Mouse (Mus musculus) forebrain, postnatal 0 days (tissue): ENCODE data around the gene Foxn3. TPM values are rescaled to one million over a fixed set of nuclear protein-coding genes. Genes with fewer than 3 reads are reported as not detected.

ENCODE experiments used
- ATAC-seq: fragments of 200-750 bp; cut with Nextera tagmentation; 2 replicates; pipeline ENCODE4 v1.8.0; 2017; ENCODE audit warnings: mild to moderate bottlenecking, moderate library complexity
- DNase-seq: peaks from one replicate; pipeline ENCODE4 v3.0.0-alpha.2; 2015
- H3K27ac ChIP-seq: fragments of 300-500 bp; sonication (generic); 2 replicates; pipeline ENCODE4 v1.5.1; 2014; ENCODE audit warnings: low read depth, mild to moderate bottlenecking, antibody characterized with exemption, low read length, moderate library complexity, mixed read lengths
- H3K27me3 ChIP-seq: fragments of 300-500 bp; sonication (generic); 2 replicates; pipeline ENCODE4 v1.6.1; 2014; ENCODE audit warnings: mild to moderate bottlenecking, low read length, mixed read lengths; ENCODE audit not compliant: insufficient read depth
- H3K36me3 ChIP-seq: fragments of 300-500 bp; sonication (generic); 2 replicates; pipeline ENCODE4 v1.6.1; 2014; ENCODE audit warnings: mild to moderate bottlenecking, moderate library complexity; ENCODE audit not compliant: insufficient read depth
- H3K4me1 ChIP-seq: fragments of 300-500 bp; sonication (generic); 2 replicates; pipeline ENCODE4 v1.6.1; 2014; ENCODE audit warnings: antibody characterized with exemption; ENCODE audit not compliant: insufficient read depth
- H3K4me2 ChIP-seq: fragments of 300-500 bp; sonication (generic); 2 replicates; pipeline ENCODE4 v1.6.1; 2014; ENCODE audit warnings: low read depth, mild to moderate bottlenecking, moderate library complexity
- H3K4me3 ChIP-seq: fragments of 300-500 bp; sonication (generic); 2 replicates; pipeline ENCODE4 v1.5.1; 2014; ENCODE audit warnings: low read depth, low read length, mixed read lengths
- H3K9ac ChIP-seq: fragments of 300-500 bp; sonication (generic); 2 replicates; pipeline ENCODE4 v1.6.1; 2014; ENCODE audit warnings: mild to moderate bottlenecking
- H3K9me3 ChIP-seq: fragments of 300-500 bp; sonication (generic); 2 replicates; pipeline ENCODE4 v1.6.1; 2016; ENCODE audit warnings: low read length
- CTCF ChIP-seq: sonication (generic); IDR thresholded peaks from 2 replicates; pipeline ENCODE4 v1.5.1; 2016; ENCODE audit warnings: antibody characterized with exemption, control low read depth, low read depth
- WGBS: fragments of 180-500 bp; shearing (Covaris S2); extraction: QIAGEN DNeasy Blood & Tissue Kit; methylation state at CpG from one replicate; pipeline ENCODE4 v1.1.7; 2014; 5-methylcytosine and 5-hydroxymethylcytosine counted together
- polyA plus RNA-seq: library from polyadenylated mRNA; unstranded; fragments of >200 nt; fragmentation: Nextera tagmentation; extraction: Ambion mirVana; gene quantifications from 2 replicates; pipeline ENCODE4 v1.2.1, GENCODE M21; 2015
- total RNA-seq: library from RNA; depleted of rRNA; stranded (reverse); fragments of >200 nt; gene quantifications from 2 replicates; pipeline ENCODE4 v1.2.3, GENCODE M21; 2014

The Foxn3 gene
- total and polyA plus RNA-seq, 2 experiments from 2014 or later: 32.8 to 61.3 TPM

GRCm38 (mm10) chr12:99297792-99298191, 265.6 kb downstream of the Foxn3 start:
- 86% methylated on average over 2 of the region's 2 CpGs for WGBS
- Histone ChIP-seq H3K4me3 (no peak overlapping the region), H3K4me1 (peaks cover 16% of the 10 kb centered on the region)

GRCm38 (mm10) chr12:99293532-99293931, 269.9 kb downstream of the Foxn3 start:
- Histone ChIP-seq H3K4me2 (no peak overlapping the region), H3K9ac (no peak overlapping the region), H3K27me3 (no peaks in the 10 kb centered on the region), H3K4me1 (peaks cover 11% of the 10 kb centered on the region; the same call in 1 of the 2 replicates), H3K36me3 (no peaks in the 10 kb centered on the region), H3K9me3 (no peaks in the 10 kb centered on the region), H3K4me3 (no peak overlapping the region), H3K27ac (no peak overlapping the region)
- WGBS: 42% methylated on average over 7 of the region's 7 CpGs
- TF ChIP-seq CTCF: no peak
- no peak for DNase-seq
- no peak for ATAC-seq

More at GRCm38 (mm10) chr12:99297792-99298191, 265.6 kb downstream of the Foxn3 start:
- Histone ChIP-seq H3K9me3 (no peaks in the 10 kb centered on the region), H3K27me3 (no peaks in the 10 kb centered on the region), H3K4me2 (no peak overlapping the region), H3K9ac (no peak overlapping the region), H3K36me3 (no peaks in the 10 kb centered on the region), H3K27ac (no peak overlapping the region)
- ATAC-seq (no peak), DNase-seq (no peak)
- TF ChIP-seq CTCF: no peak

- ATAC-seq: no peak
- no peak for TF ChIP-seq CTCF
- H3K4me1 ChIP-seq: peaks cover 14% of the 10 kb centered on the region; the same call in 1 of the 2 replicates
- no peaks in the 10 kb centered on the region for H3K27me3 ChIP-seq
- H3K36me3 ChIP-seq: no peaks in the 10 kb centered on the region
- 24% methylated on average over 6 of the region's 6 CpGs for WGBS
- no peaks in the 10 kb centered on the region for H3K9me3 ChIP-seq
- no peak overlapping the region for H3K9ac ChIP-seq
- no peak overlapping the region for H3K27ac ChIP-seq
- no peak overlapping the region for H3K4me2 ChIP-seq
- no peak for DNase-seq
- H3K4me3 ChIP-seq: no peak overlapping the region
Observed at GRCm38 (mm10) chr12:99292152-99292551, 271.2 kb downstream of the Foxn3 start.

- Histone ChIP-seq H3K9me3 (no peaks in the 10 kb centered on the region), H3K9ac (no peak overlapping the region), H3K36me3 (no peaks in the 10 kb centered on the region), H3K4me3 (no peak overlapping the region), H3K27ac (peak overlapping the region; percentile 35; the same call in 1 of the 2 replicates), H3K4me2 (no peak overlapping the region), H3K27me3 (no peaks in the 10 kb centered on the region), H3K4me1 (peaks cover 17% of the 10 kb centered on the region)
- ATAC-seq (no peak), DNase-seq (no peak)
- WGBS: 49% methylated on average over 5 of the region's 5 CpGs
- no peak for TF ChIP-seq CTCF
Observed at GRCm38 (mm10) chr12:99287081-99287480, 276.3 kb downstream of the Foxn3 start.

GRCm38 (mm10) chr12:99286662-99287061, 276.7 kb downstream of the Foxn3 start:
- Histone ChIP-seq H3K4me1 (peaks cover 17% of the 10 kb centered on the region), H3K9me3 (no peaks in the 10 kb centered on the region), H3K4me2 (no peak overlapping the region), H3K9ac (no peak overlapping the region), H3K4me3 (no peak overlapping the region), H3K36me3 (no peaks in the 10 kb centered on the region), H3K27ac (peak overlapping the region; percentile 35; the same call in 1 of the 2 replicates), H3K27me3 (no peaks in the 10 kb centered on the region)
- WGBS: 47% methylated on average over 6 of the region's 6 CpGs
- ATAC-seq (peak; percentile 78), DNase-seq (no peak)
- TF ChIP-seq CTCF: no peak

GRCm38 (mm10) chr12:99285656-99286055, 277.7 kb downstream of the Foxn3 start:
- ATAC-seq (no peak), DNase-seq (no peak)
- WGBS: 60% methylated on average over 8 of the region's 8 CpGs
- Histone ChIP-seq H3K9ac (no peak overlapping the region), H3K27me3 (no peaks in the 10 kb centered on the region), H3K4me2 (0 out of 2 replicates have a peak overlapping the region, but pooled peaks have one; percentile 7), H3K27ac (no peak overlapping the region), H3K4me3 (no peak overlapping the region), H3K36me3 (no peaks in the 10 kb centered on the region), H3K9me3 (no peaks in the 10 kb centered on the region), H3K4me1 (peaks cover 17% of the 10 kb centered on the region)
- no peak for TF ChIP-seq CTCF

GRCm38 (mm10) chr12:99285199-99285598, 278.2 kb downstream of the Foxn3 start:
- Histone ChIP-seq H3K27me3 (no peaks in the 10 kb centered on the region), H3K36me3 (no peaks in the 10 kb centered on the region), H3K4me1 (peaks cover 17% of the 10 kb centered on the region), H3K9ac (no peak overlapping the region), H3K4me3 (no peak overlapping the region), H3K4me2 (peak overlapping the region; percentile 7; the same call in 1 of the 2 replicates), H3K27ac (no peak overlapping the region; the same call in 1 of the 2 replicates), H3K9me3 (no peaks in the 10 kb centered on the region)
- no peak for TF ChIP-seq CTCF
- no peak for ATAC-seq
- WGBS: 11% methylated on average over 9 of the region's 9 CpGs
- no peak for DNase-seq
